Comparison of ENCODE assay signal across 11 mouse cellular contexts in the genomic region with DNA sequence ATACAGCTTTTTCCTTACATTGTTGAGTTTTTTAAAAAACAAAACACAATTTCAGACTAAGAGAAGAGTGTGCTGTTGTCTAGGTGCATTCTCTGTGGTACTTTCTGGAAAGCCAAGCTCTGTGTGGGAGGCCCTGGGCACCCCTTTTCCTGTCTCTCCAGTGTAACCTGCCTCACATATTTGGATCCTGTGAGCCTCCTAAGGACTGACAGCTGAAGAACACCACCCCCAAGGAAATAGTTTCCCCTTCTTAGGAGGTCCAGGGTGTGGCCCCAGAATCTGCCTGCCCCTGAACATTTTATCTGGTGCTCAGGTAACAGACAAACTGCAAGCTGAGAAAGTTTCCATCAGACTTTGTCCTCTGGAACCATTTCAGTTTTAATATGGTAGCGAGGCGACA. TPM values are rescaled to one million over a fixed set of nuclear protein-coding genes. Genes with fewer than 3 reads are reported as not detected.
DNase-seq lines count a peak whose midpoint lies in the region; ATAC-seq and TF ChIP-seq lines count a peak whose summit lies in the region.
"Had no signal": no experiment of that assay in that cellular context is flagged by ENCODE, and none has a peak within 500 bp of the region (broad histone marks: within the 10 kb centered on the region; RNA-seq: fewer than 3 reads in every experiment).

No protein-coding gene starts in this region.

- H3K4me1 ChIP-seq in heart, embryonic 10.5 days: peaks cover 11% of the 10 kb centered on the region
- peaks cover 7% of the 10 kb centered on the region for H3K4me1 ChIP-seq in liver, adult 2 months (ENCODE audit: control insufficient read depth, insufficient read depth, low read length)
- H3K4me1 ChIP-seq in intestine, embryonic 16.5 days (ENCODE audit: control insufficient read depth, insufficient read depth, low read length): peaks cover 11% of the 10 kb centered on the region
- H3K4me1 ChIP-seq: midbrain, embryonic 15.5 days had no signal

- no peak for TF ChIP-seq POLR2A in liver, adult 2 months (IDR thresholded peaks at IDR 0.05; ENCODE audit: extremely low read depth, insufficient read depth, low read length)

- H3K4me2 ChIP-seq in intestine, embryonic 16.5 days (ENCODE audit: low read depth, low read length): no peak overlapping the region
- H3K4me2 ChIP-seq: heart, embryonic 15.5 days; liver, embryonic 15.5 days; midbrain, embryonic 15.5 days had no signal

- no peaks in the 10 kb centered on the region for H3K36me3 ChIP-seq in heart, embryonic 10.5 days
- no peaks in the 10 kb centered on the region for H3K36me3 ChIP-seq in liver, adult 2 months (ENCODE audit: control insufficient read depth, insufficient read depth, low read length)
- no peaks in the 10 kb centered on the region for H3K36me3 ChIP-seq in intestine, embryonic 16.5 days (ENCODE audit: control insufficient read depth, insufficient read depth, low read length)
- H3K36me3 ChIP-seq: heart, embryonic 15.5 days; liver, embryonic 15.5 days; midbrain, embryonic 15.5 days had no signal

- no peaks in the 10 kb centered on the region for H3K9me3 ChIP-seq in heart, embryonic 10.5 days
- H3K9me3 ChIP-seq in intestine, embryonic 16.5 days (ENCODE audit: control insufficient read depth, low read length): no peaks in the 10 kb centered on the region
- H3K9me3 ChIP-seq: heart, embryonic 15.5 days; liver, embryonic 15.5 days; midbrain, embryonic 15.5 days had no signal

- H3K9ac ChIP-seq in liver, adult 2 months (ENCODE audit: low read depth, low read length): no peak overlapping the region
- no peak overlapping the region for H3K9ac ChIP-seq in intestine, embryonic 16.5 days (ENCODE audit: low read depth, low read length)
- H3K9ac ChIP-seq: heart, embryonic 15.5 days; liver, embryonic 15.5 days; midbrain, embryonic 15.5 days had no signal

- 86% methylated on average over 2 of the region's 2 CpGs for WGBS in heart, embryonic 10.5 days
- 39% methylated on average over 2 of the region's 2 CpGs for WGBS in liver, adult 2 months
- 68% methylated on average over 2 of the region's 2 CpGs for WGBS in intestine, embryonic 16.5 days

- peak overlapping the region; percentile 52 for H3K27ac ChIP-seq in heart, embryonic 10.5 days
- H3K27ac ChIP-seq in liver, adult 2 months (replicated peaks; ENCODE audit: insufficient read depth, low read depth, low read length): no peak overlapping the region
- H3K27ac ChIP-seq in intestine, embryonic 16.5 days (ENCODE audit: low read length): no peak overlapping the region
- H3K27ac ChIP-seq: heart, embryonic 15.5 days; liver, embryonic 15.5 days; midbrain, embryonic 15.5 days had no signal

- no peak overlapping the region for H3K4me3 ChIP-seq in heart, embryonic 10.5 days
- no peak overlapping the region for H3K4me3 ChIP-seq in liver, adult 2 months (ENCODE audit: insufficient read depth, low read depth, low read length)
- H3K4me3 ChIP-seq in intestine, embryonic 16.5 days (ENCODE audit: low read length): no peak overlapping the region
- H3K4me3 ChIP-seq: heart, embryonic 15.5 days; liver, embryonic 15.5 days; midbrain, embryonic 15.5 days had no signal

- no peak for TF ChIP-seq CTCF in liver, adult 2 months (IDR thresholded peaks at IDR 0.05; ENCODE audit: low read depth, low read length)

- no peak for DNase-seq in heart, embryonic 10.5 days (ENCODE audit: low spot score)
- no peak for DNase-seq in heart, adult 9 months (ENCODE audit: low spot score in 2 of 2)
- DNase-seq in liver, adult 2 months (ENCODE audit: extremely low read depth, low read depth, low spot score): peak; percentile 59
- DNase-seq in liver: no peak
- no peak for DNase-seq in gastrocnemius, adult 18-20 months (ENCODE audit: low spot score)
- no peak for DNase-seq in urinary bladder, adult 2 months (ENCODE audit: low spot score)

- peaks cover 29% of the 10 kb centered on the region for H3K27me3 ChIP-seq in heart, embryonic 10.5 days (ENCODE audit: insufficient read depth, poor library complexity, severe bottlenecking)
- no peaks in the 10 kb centered on the region for H3K27me3 ChIP-seq in liver, adult 2 months (ENCODE audit: control insufficient read depth, insufficient read depth, low read length)
- no peaks in the 10 kb centered on the region for H3K27me3 ChIP-seq in intestine, embryonic 16.5 days (replicated peaks; ENCODE audit: control insufficient read depth, insufficient read depth, low read length)

- no peaks in the 10 kb centered on the region for H3K79me2 ChIP-seq in liver, adult 2 months (ENCODE audit: control insufficient read depth, insufficient read depth, low read length)

- ATAC-seq in CD4-positive, CD25-positive, alpha-beta regulatory T cell, adult 4 months: peak; percentile 3
- peak; percentile 56 for ATAC-seq in intestine, embryonic 16.5 days

RNA-seq across cellular contexts. Expression of gene Psen2, which starts 5.8 kb away (rescaled TPM):
- polyA plus RNA-seq in heart, embryonic 10.5 days (2016; fragmentation: Nextera tagmentation; extraction: Ambion mirVana): 15.6 and 16.4 TPM in 2 replicates
- 247 and 256 TPM in 2 replicates for total RNA-seq in liver, adult 2 months (2014; rRNA removed)
- polyA plus RNA-seq in liver, adult 2 months (2012; rRNA removed): 711 and 783 TPM in 2 replicates
- polyA plus RNA-seq in CD4-positive, CD25-positive, alpha-beta regulatory T cell, adult 4 months (2017; shearing (Covaris generic)): 100 to 1,000 TPM; 130 to 142 TPM
- 22.6 and 25.2 TPM in 2 replicates for polyA plus RNA-seq in intestine, embryonic 16.5 days (2015; fragmentation: Nextera tagmentation; extraction: Ambion mirVana)
- 1 to 10 TPM; 8.2 to 8.4 TPM for total RNA-seq in gastrocnemius, adult 18-20 months (2021)
- polyA plus RNA-seq in urinary bladder, adult 2 months (2012; rRNA removed): 27.7 and 31.7 TPM in 2 replicates
